ENCODE assay signal across 21 mouse cellular contexts in genomic region chr3:148956887-148957286, GRCm38 (mm10). TPM values are rescaled to one million over a fixed set of nuclear protein-coding genes. Genes with fewer than 3 reads are reported as not detected.
A peak's percentile ranks its signal among the peaks of the same experiment; 100 is the strongest.
DNase-seq lines count a peak whose midpoint lies in the region; ATAC-seq lines count a peak whose summit lies in the region.
"Had no signal": no experiment of that assay in that cellular context is flagged by ENCODE, and none has a peak within 500 bp of the region (broad histone marks: within the 10 kb centered on the region; RNA-seq: fewer than 3 reads in every experiment).

No protein-coding gene starts in this region.

- 69% methylated on average over 7 of the region's 7 CpGs for WGBS in hindbrain, embryonic 15.5 days
- WGBS in hindbrain, embryonic 14.5 days, result 75% methylated on average over 7 of the region's 7 CpGs
- 45% methylated on average over 7 of the region's 7 CpGs for WGBS in lung, embryonic 16.5 days
- WGBS in embryonic facial prominence, embryonic 14.5 days, result 51% methylated on average over 7 of the region's 7 CpGs

- H3K4me2 ChIP-seq in hindbrain, embryonic 15.5 days, result no peak overlapping the region
- H3K4me2 ChIP-seq in hindbrain, embryonic 14.5 days (replicated peaks), result no peak overlapping the region
- peak overlapping the region; percentile 10; the same call in 1 of the 2 replicates for H3K4me2 ChIP-seq in lung, embryonic 16.5 days (ENCODE audit: low read depth, low read length)
- peak overlapping the region; percentile 4; the same call in 1 of the 2 replicates for H3K4me2 ChIP-seq in embryonic facial prominence, embryonic 14.5 days (ENCODE audit: low read depth, low read length)
- H3K4me2 ChIP-seq: heart, embryonic 12.5 days; lung, embryonic 15.5 days; midbrain, embryonic 11.5 days had no signal

- no peaks in the 10 kb centered on the region for H3K36me3 ChIP-seq in hindbrain, embryonic 15.5 days
- H3K36me3 ChIP-seq in hindbrain, embryonic 14.5 days (replicated peaks; ENCODE audit: control insufficient read depth, insufficient read depth), result no peaks in the 10 kb centered on the region
- H3K36me3 ChIP-seq in lung, embryonic 16.5 days (ENCODE audit: control insufficient read depth, insufficient read depth, low read length), result peaks cover 9% of the 10 kb centered on the region
- H3K36me3 ChIP-seq in embryonic facial prominence, embryonic 14.5 days (ENCODE audit: control insufficient read depth, insufficient read depth, low read length), result peaks cover 16% of the 10 kb centered on the region; the same call in 1 of the 2 replicates

- H3K9ac ChIP-seq in hindbrain, embryonic 15.5 days, result no peak overlapping the region
- no peak overlapping the region for H3K9ac ChIP-seq in hindbrain, embryonic 14.5 days
- no peak overlapping the region; the same call in 1 of the 2 replicates for H3K9ac ChIP-seq in lung, embryonic 16.5 days (ENCODE audit: low read length)
- H3K9ac ChIP-seq in embryonic facial prominence, embryonic 14.5 days (ENCODE audit: low read depth, low read length), result no peak overlapping the region
- H3K9ac ChIP-seq: heart, embryonic 12.5 days; lung, embryonic 15.5 days had no signal

- H3K9me3 ChIP-seq in hindbrain, embryonic 15.5 days, result no peaks in the 10 kb centered on the region
- no peaks in the 10 kb centered on the region for H3K9me3 ChIP-seq in hindbrain, embryonic 14.5 days (ENCODE audit: control insufficient read depth, low read length)
- no peaks in the 10 kb centered on the region for H3K9me3 ChIP-seq in lung, embryonic 16.5 days (ENCODE audit: control insufficient read depth, low read length)
- H3K9me3 ChIP-seq in embryonic facial prominence, embryonic 14.5 days (ENCODE audit: control insufficient read depth, low read length), result no peaks in the 10 kb centered on the region
- H3K9me3 ChIP-seq: heart, embryonic 12.5 days; lung, embryonic 15.5 days had no signal

- 0 out of 2 replicates have a peak overlapping the region, but pooled peaks have one; percentile 5 for H3K27ac ChIP-seq in hindbrain, embryonic 15.5 days (replicated peaks)
- H3K27ac ChIP-seq in hindbrain, embryonic 14.5 days, result no peak overlapping the region
- H3K27ac ChIP-seq in lung, embryonic 16.5 days (ENCODE audit: low read length), result 0 out of 2 replicates have a peak overlapping the region, but pooled peaks have one; percentile 22
- no peak overlapping the region for H3K27ac ChIP-seq in embryonic facial prominence, embryonic 14.5 days (replicated peaks; ENCODE audit: low read depth, low read length)
- H3K27ac ChIP-seq: lung, embryonic 15.5 days had no signal

- no peaks in the 10 kb centered on the region for H3K27me3 ChIP-seq in hindbrain, embryonic 15.5 days
- no peaks in the 10 kb centered on the region for H3K27me3 ChIP-seq in hindbrain, embryonic 14.5 days (ENCODE audit: control insufficient read depth, insufficient read depth, low read length)
- no peaks in the 10 kb centered on the region for H3K27me3 ChIP-seq in lung, embryonic 16.5 days (ENCODE audit: control insufficient read depth, insufficient read depth, low read depth, low read length)
- H3K27me3 ChIP-seq in embryonic facial prominence, embryonic 14.5 days (replicated peaks; ENCODE audit: control insufficient read depth, insufficient read depth, low read length), result no peaks in the 10 kb centered on the region
- H3K27me3 ChIP-seq: CH12.LX; heart, embryonic 12.5 days; lung, embryonic 15.5 days had no signal

- no peak for ATAC-seq in hindbrain, embryonic 15.5 days (ENCODE audit: low FRiP score, low read depth)
- no peak for ATAC-seq in hindbrain, embryonic 14.5 days (ENCODE audit: low FRiP score)
- no peak for ATAC-seq in lung, embryonic 16.5 days (ENCODE audit: low read depth)
- no peak; the same call in 1 of the 2 replicates for ATAC-seq in embryonic facial prominence, embryonic 14.5 days (ENCODE audit: low read depth)
- ATAC-seq: intestine, postnatal 0 days had no signal

- peaks cover 60% of the 10 kb centered on the region for H3K4me1 ChIP-seq in hindbrain, embryonic 15.5 days (replicated peaks)
- peaks cover 50% of the 10 kb centered on the region for H3K4me1 ChIP-seq in hindbrain, embryonic 14.5 days (replicated peaks; ENCODE audit: control insufficient read depth, insufficient read depth, low read length)
- H3K4me1 ChIP-seq in lung, embryonic 16.5 days (replicated peaks; ENCODE audit: control insufficient read depth, insufficient read depth, low read length), result peaks cover 47% of the 10 kb centered on the region
- H3K4me1 ChIP-seq in embryonic facial prominence, embryonic 14.5 days (ENCODE audit: control insufficient read depth, insufficient read depth, low read length), result peaks cover 36% of the 10 kb centered on the region

- no peak overlapping the region for H3K4me3 ChIP-seq in hindbrain, embryonic 15.5 days
- no peak overlapping the region for H3K4me3 ChIP-seq in hindbrain, embryonic 14.5 days (replicated peaks; ENCODE audit: low read length)
- no peak overlapping the region for H3K4me3 ChIP-seq in lung, embryonic 16.5 days (ENCODE audit: low read length)
- H3K4me3 ChIP-seq in embryonic facial prominence, embryonic 14.5 days (ENCODE audit: low read depth, low read length), result no peak overlapping the region
- H3K4me3 ChIP-seq: heart, embryonic 12.5 days; lung, embryonic 15.5 days had no signal

- DNase-seq in cerebellum, postnatal 10 days, result peak; percentile 16 to 34
- DNase-seq in cerebellum, adult 11-12 months, result no peak
- no peak for DNase-seq in hindbrain, embryonic 14.5 days (ENCODE audit: low spot score)
- no peak for DNase-seq in lung, postnatal 4 days
- DNase-seq in embryonic facial prominence, embryonic 14.5 days (ENCODE audit: low spot score), result peak; percentile 54
- DNase-seq in ovary, adult 18-20 months (ENCODE audit: low spot score), result no peak
- DNase-seq: adrenal gland, postnatal 25 days; cerebellum, postnatal 14 days; gastrocnemius, postnatal 25 days; heart, postnatal 4 days; kidney, postnatal 25 days; liver; right cerebral cortex, adult 18-20 months; thymus, postnatal 4 days had no signal

RNA-seq across cellular contexts. Expression of gene Adgrl2, which starts 33.5 kb away (rescaled TPM):
- polyA plus RNA-seq in hindbrain, embryonic 15.5 days (2015; fragmentation: Nextera tagmentation; extraction: Ambion mirVana), result 123 and 138 TPM in 2 replicates
- 166 and 171 TPM in 2 replicates for polyA plus RNA-seq in hindbrain, embryonic 14.5 days (2014; fragmentation: Nextera tagmentation; extraction: Ambion mirVana)
- 46.3 and 51.1 TPM in 2 replicates for polyA plus RNA-seq in lung, embryonic 16.5 days (2015; fragmentation: Nextera tagmentation; extraction: Ambion mirVana)
- polyA plus RNA-seq in embryonic facial prominence, embryonic 14.5 days (2014; fragmentation: Nextera tagmentation; extraction: Ambion mirVana), result 80.2 and 91.6 TPM in 2 replicates

Comparison
In these comparisons a context has a peak if more than half of its experiments do, and no peak if none do; other contexts are left out.
1. DNase-seq: peak in cerebellum, postnatal 10 days (2 of 2) and embryonic facial prominence, embryonic 14.5 days (single experiment); none in cerebellum, adult 11-12 months (single experiment), hindbrain, embryonic 14.5 days (single experiment), lung, postnatal 4 days (0 of 2) and ovary, adult 18-20 months (single experiment).
2. H3K27ac ChIP-seq: peak in hindbrain, embryonic 15.5 days (single experiment) and lung, embryonic 16.5 days (single experiment); none in hindbrain, embryonic 14.5 days (single experiment) and embryonic facial prominence, embryonic 14.5 days (single experiment).
3. H3K4me2 ChIP-seq: peak in lung, embryonic 16.5 days (single experiment) and embryonic facial prominence, embryonic 14.5 days (single experiment); none in hindbrain, embryonic 15.5 days (single experiment) and hindbrain, embryonic 14.5 days (single experiment).